Mouse (Mus musculus) adrenal gland, adult 18-20 months (tissue): ENCODE measurements around the gene Armh2. TPM values are rescaled to one million over a fixed set of nuclear protein-coding genes. Genes with fewer than 3 reads are reported as not detected.

Source experiments
- total RNA-seq, 2 experiments: library from RNA; stranded (reverse); gene quantifications; 1 replicate in 1 of 2; 2 replicates in 1 of 2; pipeline ENCODE4 v1.2.3; 2021

Armh2 gene
- total RNA-seq, 2 experiments from 2014 or later = not detected

Other genes starting within 250 kb of the Armh2 start
- gene Ripor2, start 159.0 kb upstream of the Armh2 start, total RNA-seq = 1 to 10 TPM; 3.7 to 3.8 TPM
- gene Gmnn, start 20.7 kb downstream of the Armh2 start, total RNA-seq = 1 to 10 TPM; 5.8 to 6.5 TPM
- gene BC005537, start 60.4 kb downstream of the Armh2 start, total RNA-seq = 100 to 1,000 TPM; 173 to 246 TPM
- gene Acot13, start 90.3 kb downstream of the Armh2 start, total RNA-seq = 10 to 100 TPM; 67.1 to 80.5 TPM
- 10 to 100 TPM; 15.8 to 19.8 TPM for gene Tdp2, start 90.4 kb downstream of the Armh2 start, total RNA-seq
- gene D130043K22Rik, start 103.9 kb downstream of the Armh2 start, total RNA-seq = under 1 TPM; 0.51 to 0.66 TPM
- gene Aldh5a1, start 196.4 kb downstream of the Armh2 start, total RNA-seq = 10 to 100 TPM; 15.3 to 17.4 TPM
- gene Gpld1, start 201.9 kb downstream of the Armh2 start, total RNA-seq = 1 to 10 TPM; 4.2 to 5.9 TPM